Mouse (Mus musculus) kidney, embryonic 14.5 days (tissue): ENCODE measurements around the gene Hoxd13. TPM values are rescaled to one million over a fixed set of nuclear protein-coding genes. Genes with fewer than 3 reads are reported as not detected.
A peak's percentile ranks its signal among the peaks of the same experiment; 100 is the strongest.

Experiments
- ATAC-seq: fragments of 200-750 bp; cut with Nextera tagmentation; 2 replicates; pipeline ENCODE4 v1.8.0; 2017; ENCODE audit warnings: moderate number of reproducible peaks, mild to moderate bottlenecking, moderate TSS enrichment, moderate library complexity; ENCODE audit not compliant: low FRiP score, low TSS enrichment
- H3K27ac ChIP-seq: fragments of 300-500 bp; sonication (generic); 2 replicates; pipeline ENCODE4 v1.5.1; 2014; ENCODE audit warnings: low read depth, mild to moderate bottlenecking, low read length, moderate library complexity, mixed read lengths
- H3K27me3 ChIP-seq: fragments of 300-500 bp; sonication (generic); 2 replicates; pipeline ENCODE4 v1.6.1; 2014; ENCODE audit warnings: mild to moderate bottlenecking, low read length; ENCODE audit not compliant: control insufficient read depth, insufficient read depth
- H3K36me3 ChIP-seq: fragments of 300-500 bp; sonication (generic); 2 replicates; pipeline ENCODE4 v1.6.1; 2014; ENCODE audit warnings: low read length, mixed read lengths; ENCODE audit not compliant: control insufficient read depth, insufficient read depth
- H3K4me1 ChIP-seq: fragments of 300-500 bp; sonication (generic); 2 replicates; pipeline ENCODE4 v1.6.1; 2014; ENCODE audit warnings: low read length, mixed read lengths; ENCODE audit not compliant: control insufficient read depth, insufficient read depth
- H3K4me2 ChIP-seq: fragments of 300-500 bp; sonication (generic); replicated peaks from 2 replicates; pipeline ENCODE4 v1.6.1; 2014; ENCODE audit warnings: low read depth, mild to moderate bottlenecking, low read length
- H3K4me3 ChIP-seq: fragments of 300-500 bp; sonication (generic); 2 replicates; pipeline ENCODE4 v1.5.1; 2014; ENCODE audit warnings: mild to moderate bottlenecking, low read length
- H3K9ac ChIP-seq: fragments of 300-500 bp; sonication (generic); 2 replicates; pipeline ENCODE4 v1.6.1; 2014; ENCODE audit warnings: low read depth, mild to moderate bottlenecking, low read length, moderate library complexity
- H3K9me3 ChIP-seq: fragments of 300-500 bp; sonication (generic); 2 replicates; pipeline ENCODE4 v1.6.1; 2016; ENCODE audit warnings: low read length; ENCODE audit not compliant: control insufficient read depth
- WGBS: fragments of 180-500 bp; shearing (Covaris S2); extraction: QIAGEN DNeasy Blood & Tissue Kit; methylation state at CpG from one replicate; pipeline ENCODE4 v1.1.7; 2014; 5-methylcytosine and 5-hydroxymethylcytosine counted together
- polyA plus RNA-seq: library from polyadenylated mRNA; unstranded; fragments of >200 nt; fragmentation: Nextera tagmentation; extraction: Ambion mirVana; gene quantifications from 2 replicates; pipeline ENCODE4 v1.2.1, GENCODE M21; 2014

The Hoxd13 gene
- polyA plus RNA-seq, 1 experiment from 2014 or later, result 0.22 TPM

GRCm38 (mm10) chr2:74674881-74675665, 7.0 kb downstream of the Hoxd13 start, which contains the start of gene Hoxd12:
TSS of gene Hoxd12 (plus strand) at chr2:74675013.
- WGBS, result 4% methylated on average over 47 of the region's 47 CpGs

GRCm38 (mm10) chr2:74675666-74676282, 7.7 kb downstream of the Hoxd13 start:
- Histone ChIP-seq H3K4me2 (peak overlapping the region; percentile 46), H3K4me3 (peak overlapping the region; percentile 29), H3K9ac (peak overlapping the region; percentile 58), H3K27me3 (peaks cover 45% of the 10 kb centered on the region), H3K9me3 (no peaks in the 10 kb centered on the region), H3K36me3 (no peaks in the 10 kb centered on the region), H3K27ac (peak overlapping the region; percentile 77), H3K4me1 (peaks cover 34% of the 10 kb centered on the region)
- ATAC-seq, result no peak
- 11% methylated on average over 24 of the region's 24 CpGs for WGBS

More at GRCm38 (mm10) chr2:74674881-74675665, 7.0 kb downstream of the Hoxd13 start, which contains the start of gene Hoxd12:
- peaks cover 34% of the 10 kb centered on the region for H3K4me1 ChIP-seq
- peak; percentile 18 for ATAC-seq
- peak within 1 kb of the TSS; percentile 58 for H3K9ac ChIP-seq
- H3K4me2 ChIP-seq, result peak within 1 kb of the TSS; percentile 46
- H3K9me3 ChIP-seq, result no peaks in the 10 kb centered on the region
- H3K4me3 ChIP-seq, result peak within 1 kb of the TSS; percentile 29
- H3K27ac ChIP-seq, result peak within 1 kb of the TSS; percentile 77
- H3K36me3 ChIP-seq, result no peaks in the 10 kb centered on the region
- peaks cover 42% of the 10 kb centered on the region for H3K27me3 ChIP-seq

GRCm38 (mm10) chr2:74676376-74677052, 8.4 kb downstream of the Hoxd13 start:
- peak; percentile 66 for ATAC-seq
- H3K36me3 ChIP-seq, result no peaks in the 10 kb centered on the region
- WGBS, result 11% methylated on average over 9 of the region's 9 CpGs
- H3K4me2 ChIP-seq, result peak overlapping the region; percentile 46
- peak overlapping the region; percentile 29; the same call in 1 of the 2 replicates for H3K4me3 ChIP-seq
- H3K4me1 ChIP-seq, result peaks cover 34% of the 10 kb centered on the region
- H3K9me3 ChIP-seq, result no peaks in the 10 kb centered on the region
- H3K9ac ChIP-seq, result peak overlapping the region; percentile 58
- peak overlapping the region; percentile 77 for H3K27ac ChIP-seq
- H3K27me3 ChIP-seq, result peaks cover 43% of the 10 kb centered on the region

GRCm38 (mm10) chr2:74677106-74677505, 9.0 kb downstream of the Hoxd13 start:
- Histone ChIP-seq H3K9ac (no peak overlapping the region), H3K4me3 (peak overlapping the region; percentile 6; the same call in 1 of the 2 replicates), H3K27ac (peak overlapping the region; percentile 77; the same call in 1 of the 2 replicates), H3K36me3 (no peaks in the 10 kb centered on the region), H3K4me1 (peaks cover 34% of the 10 kb centered on the region), H3K9me3 (no peaks in the 10 kb centered on the region), H3K4me2 (peak overlapping the region; percentile 10), H3K27me3 (peaks cover 41% of the 10 kb centered on the region)
- WGBS, result 34% methylated on average over 2 of the region's 2 CpGs
- no peak for ATAC-seq

GRCm38 (mm10) chr2:74678891-74679595, 10.9 kb downstream of the Hoxd13 start, which contains the start of gene Hoxd11:
TSS of gene Hoxd11 (plus strand) at chr2:74679557.
- peak within 1 kb of the TSS; percentile 85 for H3K4me2 ChIP-seq
- H3K27me3 ChIP-seq, result peaks cover 43% of the 10 kb centered on the region
- peak within 1 kb of the TSS; percentile 99 for H3K9ac ChIP-seq
- H3K36me3 ChIP-seq, result 0 out of 2 replicates have a peak, but pooled peaks cover 1% of the 10 kb centered on the region
- peaks cover 34% of the 10 kb centered on the region for H3K4me1 ChIP-seq
- peak within 1 kb of the TSS; percentile 85 for H3K4me3 ChIP-seq
- WGBS, result 2% methylated on average over 15 of the region's 15 CpGs
- no peak for ATAC-seq
- H3K9me3 ChIP-seq, result no peaks in the 10 kb centered on the region
- peak within 1 kb of the TSS; percentile 97 for H3K27ac ChIP-seq

- H3K9ac ChIP-seq, result peak overlapping the region; percentile 99
- no peaks in the 10 kb centered on the region for H3K9me3 ChIP-seq
- peak overlapping the region; percentile 85 for H3K4me3 ChIP-seq
- 0 out of 2 replicates have a peak, but pooled peaks cover 2% of the 10 kb centered on the region for H3K36me3 ChIP-seq
- H3K4me1 ChIP-seq, result peaks cover 30% of the 10 kb centered on the region
- no peak for ATAC-seq
- peaks cover 38% of the 10 kb centered on the region for H3K27me3 ChIP-seq
- under 1% methylated on average over 26 of the region's 26 CpGs for WGBS
- H3K4me2 ChIP-seq, result peak overlapping the region; percentile 85
- peak overlapping the region; percentile 97 for H3K27ac ChIP-seq
Measured at GRCm38 (mm10) chr2:74679596-74679971, 11.5 kb downstream of the Hoxd13 start.

GRCm38 (mm10) chr2:74679980-74680379, 11.9 kb downstream of the Hoxd13 start:
- 0 out of 2 replicates have a peak, but pooled peaks cover 2% of the 10 kb centered on the region for H3K36me3 ChIP-seq
- 1% methylated on average over 23 of the region's 23 CpGs for WGBS
- H3K4me2 ChIP-seq, result peak overlapping the region; percentile 85
- no peak; the same call in 1 of the 2 replicates for ATAC-seq
- H3K4me3 ChIP-seq, result peak overlapping the region; percentile 85
- H3K4me1 ChIP-seq, result peaks cover 29% of the 10 kb centered on the region
- peak overlapping the region; percentile 99 for H3K9ac ChIP-seq
- peaks cover 35% of the 10 kb centered on the region for H3K27me3 ChIP-seq
- H3K9me3 ChIP-seq, result no peaks in the 10 kb centered on the region
- H3K27ac ChIP-seq, result peak overlapping the region; percentile 97
